Mouse (Mus musculus): ENCODE data around the gene Rabgap1. TPM values are rescaled to one million over a fixed set of nuclear protein-coding genes. Genes with fewer than 3 reads are reported as not detected.

Rabgap1 gene
- polyA plus RNA-seq, 1 experiment, result 16.0 TPM

DNA sequence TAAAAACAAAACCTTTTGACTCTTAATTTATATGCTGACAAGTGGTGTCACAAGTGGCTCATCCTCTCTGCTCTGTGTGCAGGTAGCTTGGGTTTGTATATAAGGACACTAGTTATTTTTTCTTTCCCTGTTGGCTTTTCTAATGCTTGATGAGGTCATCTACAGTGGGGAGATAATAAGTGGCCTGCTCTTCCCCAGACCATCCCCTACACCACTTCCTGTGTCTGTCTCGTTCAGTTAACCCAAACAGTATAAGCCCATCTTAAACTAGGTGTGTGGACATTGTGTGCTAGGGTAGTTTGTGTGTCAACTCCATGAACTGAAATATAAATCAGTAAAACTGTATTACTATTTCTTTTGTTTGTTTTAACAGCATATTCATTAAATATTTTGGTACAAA is 123.0 kb downstream of the Rabgap1 start:
- TF ChIP-seq REST (IDR thresholded peaks at IDR 0.05; ENCODE audit: insufficient read depth, insufficient read length), result no peak
- TF ChIP-seq TCF3 (IDR thresholded peaks at IDR 0.05; ENCODE audit: insufficient read length, low read depth), result no peak
- TF ChIP-seq CEBPB (IDR thresholded peaks at IDR 0.05; ENCODE audit: insufficient read depth, poor library complexity, severe bottlenecking), result no peak
- TF ChIP-seq USF1 (IDR thresholded peaks at IDR 0.05; ENCODE audit: low read depth), result no peak
- no peak for TF ChIP-seq MYOD1 (IDR thresholded peaks at IDR 0.05; ENCODE audit: control insufficient read depth in 1 of 3, insufficient read length in 2 of 3, low read depth in 2 of 3)
- no peak for TF ChIP-seq TCF12 (IDR thresholded peaks at IDR 0.05; ENCODE audit: insufficient read depth, poor library complexity, severe bottlenecking)
- no peak for TF ChIP-seq MYOG (IDR thresholded peaks at IDR 0.05; ENCODE audit: control insufficient read depth in 1 of 3, insufficient read depth in 1 of 3, insufficient read length in 2 of 3, low read depth in 2 of 3)
- no peak for TF ChIP-seq E2F4 (IDR thresholded peaks at IDR 0.05; ENCODE audit: insufficient read depth)
- TF ChIP-seq POLR2A (IDR thresholded peaks at IDR 0.05; ENCODE audit: insufficient read length, low read depth), result no peak
- TF ChIP-seq POLR2AphosphoS2 (IDR thresholded peaks at IDR 0.05; ENCODE audit: insufficient read length, low read depth), result no peak
- no peak for TF ChIP-seq SRF (IDR thresholded peaks at IDR 0.05; ENCODE audit: control insufficient read depth, insufficient read length, low read depth)
- TF ChIP-seq MAX (IDR thresholded peaks at IDR 0.05; ENCODE audit: low read depth), result no peak
- H3K4me3 ChIP-seq, result no peak overlapping the region
- no peak overlapping the region for H3ac ChIP-seq (ENCODE audit: control insufficient read depth, insufficient read length)
- H3K79me2 ChIP-seq (ENCODE audit: control insufficient read depth, insufficient read depth), result no peaks in the 10 kb centered on the region
- peaks cover 22% of the 10 kb centered on the region for H3K36me3 ChIP-seq (ENCODE audit: control insufficient read depth, insufficient read depth)
- H3K27me3 ChIP-seq (ENCODE audit: control insufficient read depth, insufficient read depth, insufficient read length), result no peaks in the 10 kb centered on the region
- no peak overlapping the region for H3K4me2 ChIP-seq (ENCODE audit: low read depth)

GRCm38 (mm10) chr2:37569888-37570287 is 126.8 kb downstream of the Rabgap1 start:
- H3K79me2 ChIP-seq (ENCODE audit: control insufficient read depth, insufficient read depth), result no peaks in the 10 kb centered on the region
- H3K4me2 ChIP-seq (ENCODE audit: low read depth), result no peak overlapping the region
- peaks cover 4% of the 10 kb centered on the region for H3K36me3 ChIP-seq (ENCODE audit: control insufficient read depth, insufficient read depth)
- H3ac ChIP-seq (ENCODE audit: control insufficient read depth, insufficient read length), result no peak overlapping the region
- no peak overlapping the region for H3K4me3 ChIP-seq
- no peaks in the 10 kb centered on the region for H3K27me3 ChIP-seq (ENCODE audit: control insufficient read depth, insufficient read depth, insufficient read length)
- TF ChIP-seq MYOG (IDR thresholded peaks at IDR 0.05; ENCODE audit: control insufficient read depth in 1 of 3, insufficient read depth in 1 of 3, insufficient read length in 2 of 3, low read depth in 2 of 3), result no peak
- TF ChIP-seq TCF12 (IDR thresholded peaks at IDR 0.05; ENCODE audit: insufficient read depth, poor library complexity, severe bottlenecking), result no peak
- no peak for TF ChIP-seq MYOD1 (IDR thresholded peaks at IDR 0.05; ENCODE audit: control insufficient read depth in 1 of 3, insufficient read length in 2 of 3, low read depth in 2 of 3)
- no peak for TF ChIP-seq CEBPB (IDR thresholded peaks at IDR 0.05; ENCODE audit: insufficient read depth, poor library complexity, severe bottlenecking)
- TF ChIP-seq E2F4 (IDR thresholded peaks at IDR 0.05; ENCODE audit: insufficient read depth), result no peak
- no peak for TF ChIP-seq TCF3 (IDR thresholded peaks at IDR 0.05; ENCODE audit: insufficient read length, low read depth)
- TF ChIP-seq POLR2AphosphoS2 (IDR thresholded peaks at IDR 0.05; ENCODE audit: insufficient read length, low read depth), result no peak

DNA sequence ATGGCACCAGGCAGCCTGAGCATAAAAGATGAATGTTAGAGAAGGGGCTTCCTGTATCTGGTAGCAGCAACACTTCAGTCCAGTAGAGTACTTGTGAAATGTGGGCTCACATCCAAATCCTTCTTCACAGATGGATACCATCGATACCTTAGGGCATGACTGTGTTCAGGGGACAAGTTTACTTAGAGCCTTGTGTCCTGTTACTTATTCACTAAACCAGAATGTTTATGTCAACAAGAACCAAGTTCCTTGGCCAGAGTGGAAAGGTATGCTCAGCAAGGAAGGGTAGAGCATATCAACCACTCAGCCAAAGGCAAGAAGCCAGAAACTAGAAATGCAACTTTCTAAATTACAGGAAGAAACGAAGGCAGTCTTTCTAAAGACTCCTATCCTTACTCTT is 127.6 kb downstream of the Rabgap1 start:
- Histone ChIP-seq H3K27me3 (ENCODE audit: control insufficient read depth, insufficient read depth, insufficient read length) (no peaks in the 10 kb centered on the region), H3ac (ENCODE audit: control insufficient read depth, insufficient read length) (no peak overlapping the region)

DNA sequence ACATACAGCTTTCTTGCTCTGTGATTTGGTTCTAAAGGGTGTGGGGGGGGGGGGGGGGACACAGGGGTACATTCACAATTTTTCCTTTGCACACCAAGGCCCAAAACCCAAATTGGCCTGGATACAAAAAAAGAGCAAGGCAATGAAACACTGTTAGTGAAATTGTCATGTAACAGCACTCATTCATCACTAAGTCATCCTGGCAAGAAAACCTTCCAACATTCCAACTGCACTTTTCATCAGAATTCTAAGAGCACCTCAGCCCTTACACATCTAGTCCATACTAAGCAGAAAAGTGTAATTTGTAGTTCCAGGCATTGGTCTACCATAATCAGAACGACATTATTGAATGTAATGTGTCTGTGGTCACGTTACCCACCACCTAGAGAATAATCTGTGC is 129.1 kb downstream of the Rabgap1 start:
- H3ac ChIP-seq (ENCODE audit: control insufficient read depth, insufficient read length), result no peak overlapping the region
- no peak overlapping the region for H3K4me3 ChIP-seq
- H3K4me2 ChIP-seq (ENCODE audit: low read depth), result no peak overlapping the region
- TF ChIP-seq MAX (IDR thresholded peaks at IDR 0.05; ENCODE audit: low read depth) (no peak), TCF3 (IDR thresholded peaks at IDR 0.05; ENCODE audit: insufficient read length, low read depth) (no peak), POLR2A (IDR thresholded peaks at IDR 0.05; ENCODE audit: insufficient read length, low read depth) (no peak), REST (IDR thresholded peaks at IDR 0.05; ENCODE audit: insufficient read depth, insufficient read length) (no peak), CEBPB (IDR thresholded peaks at IDR 0.05; ENCODE audit: insufficient read depth, poor library complexity, severe bottlenecking) (no peak), TCF12 (IDR thresholded peaks at IDR 0.05; ENCODE audit: insufficient read depth, poor library complexity, severe bottlenecking) (no peak), POLR2AphosphoS2 (IDR thresholded peaks at IDR 0.05; ENCODE audit: insufficient read length, low read depth) (no peak), SRF (IDR thresholded peaks at IDR 0.05; ENCODE audit: control insufficient read depth, insufficient read length, low read depth) (no peak), E2F4 (IDR thresholded peaks at IDR 0.05; ENCODE audit: insufficient read depth) (no peak), USF1 (IDR thresholded peaks at IDR 0.05; ENCODE audit: low read depth) (no peak)
- H3K27me3 ChIP-seq (ENCODE audit: control insufficient read depth, insufficient read depth, insufficient read length), result no peaks in the 10 kb centered on the region
- no peaks in the 10 kb centered on the region for H3K79me2 ChIP-seq (ENCODE audit: control insufficient read depth, insufficient read depth)
- no peaks in the 10 kb centered on the region for H3K36me3 ChIP-seq (ENCODE audit: control insufficient read depth, insufficient read depth)

More for the DNA sequence above, 127.6 kb downstream of the Rabgap1 start:
- Histone ChIP-seq H3K4me2 (ENCODE audit: low read depth) (no peak overlapping the region), H3K36me3 (ENCODE audit: control insufficient read depth, insufficient read depth) (no peaks in the 10 kb centered on the region), H3K4me3 (no peak overlapping the region), H3K79me2 (ENCODE audit: control insufficient read depth, insufficient read depth) (no peaks in the 10 kb centered on the region)
- TF ChIP-seq E2F4 (IDR thresholded peaks at IDR 0.05; ENCODE audit: insufficient read depth), result no peak
- no peak for TF ChIP-seq CEBPB (IDR thresholded peaks at IDR 0.05; ENCODE audit: insufficient read depth, poor library complexity, severe bottlenecking)
- TF ChIP-seq MYOD1 (IDR thresholded peaks at IDR 0.05; ENCODE audit: control insufficient read depth in 1 of 3, insufficient read length in 2 of 3, low read depth in 2 of 3), result no peak
- TF ChIP-seq TCF3 (IDR thresholded peaks at IDR 0.05; ENCODE audit: insufficient read length, low read depth), result no peak
- TF ChIP-seq POLR2AphosphoS2 (IDR thresholded peaks at IDR 0.05; ENCODE audit: insufficient read length, low read depth), result no peak

DNA sequence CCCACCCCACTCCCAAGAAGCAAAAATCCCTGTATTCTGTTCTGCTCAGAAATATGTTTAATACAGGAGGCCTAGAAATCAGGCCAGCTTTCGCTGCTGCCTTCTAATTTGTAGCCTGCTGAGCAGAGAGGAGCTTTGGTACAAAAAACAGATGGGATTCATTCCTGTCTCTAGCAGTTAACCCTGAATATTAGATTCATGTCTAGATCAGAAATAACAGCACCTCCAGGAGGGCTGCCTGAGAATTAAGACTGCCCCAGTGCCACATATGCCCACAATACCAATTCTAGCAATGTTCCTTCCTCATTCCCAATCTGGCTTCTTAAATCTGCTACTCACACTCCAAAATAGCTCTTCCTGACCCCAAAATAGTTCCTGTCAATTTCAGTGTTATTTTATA is 133.6 kb downstream of the Rabgap1 start:
- no peak overlapping the region for H3K4me3 ChIP-seq
- H3K79me2 ChIP-seq (ENCODE audit: control insufficient read depth, insufficient read depth), result no peaks in the 10 kb centered on the region
- H3K4me2 ChIP-seq (ENCODE audit: low read depth), result no peak overlapping the region
- no peaks in the 10 kb centered on the region for H3K27me3 ChIP-seq (ENCODE audit: control insufficient read depth, insufficient read depth, insufficient read length)
- no peak overlapping the region for H3ac ChIP-seq (ENCODE audit: control insufficient read depth, insufficient read length)
- no peak for TF ChIP-seq POLR2A (IDR thresholded peaks at IDR 0.05; ENCODE audit: insufficient read length, low read depth)
- no peak for TF ChIP-seq TCF12 (IDR thresholded peaks at IDR 0.05; ENCODE audit: insufficient read depth, poor library complexity, severe bottlenecking)
- no peak for TF ChIP-seq POLR2AphosphoS2 (IDR thresholded peaks at IDR 0.05; ENCODE audit: insufficient read length, low read depth)
- no peak for TF ChIP-seq MYOG (IDR thresholded peaks at IDR 0.05; ENCODE audit: control insufficient read depth in 1 of 3, insufficient read depth in 1 of 3, insufficient read length in 2 of 3, low read depth in 2 of 3)
- TF ChIP-seq MAX (IDR thresholded peaks at IDR 0.05; ENCODE audit: low read depth), result no peak
- no peak for TF ChIP-seq TCF3 (IDR thresholded peaks at IDR 0.05; ENCODE audit: insufficient read length, low read depth)
- no peak for TF ChIP-seq USF1 (IDR thresholded peaks at IDR 0.05; ENCODE audit: low read depth)
- TF ChIP-seq MYOD1 (IDR thresholded peaks at IDR 0.05; ENCODE audit: control insufficient read depth in 1 of 3, insufficient read length in 2 of 3, low read depth in 2 of 3), result no peak
- TF ChIP-seq E2F4 (IDR thresholded peaks at IDR 0.05; ENCODE audit: insufficient read depth), result no peak
- no peaks in the 10 kb centered on the region for H3K36me3 ChIP-seq (ENCODE audit: control insufficient read depth, insufficient read depth)

Measured in myocyte (in vitro differentiated cells).